ENCODE assay signal across 14 mouse cellular contexts in genomic region chr6:53449437-53450173, GRCm38 (mm10).
DNase-seq lines count a peak whose midpoint lies in the region; ATAC-seq and TF ChIP-seq lines count a peak whose summit lies in the region.
"Had no signal": no experiment of that assay in that cellular context is flagged by ENCODE, and none has a peak within 500 bp of the region (broad histone marks: within the 10 kb centered on the region; RNA-seq: fewer than 3 reads in every experiment).

No protein-coding gene starts in this region.

- no peak for TF ChIP-seq CTCF in liver, adult 2 months (IDR thresholded peaks at IDR 0.05; ENCODE audit: low read depth, low read length)

- WGBS in liver, adult 2 months = 38% methylated on average over 9 of the region's 9 CpGs
- WGBS in liver, embryonic 11.5 days = 64% methylated on average over 9 of the region's 9 CpGs
- 64% methylated on average over 9 of the region's 9 CpGs for WGBS in macrophage (ENCODE audit: missing documents)
- 60% methylated on average over 9 of the region's 9 CpGs for WGBS in hindbrain, embryonic 14.5 days

- H3K79me2 ChIP-seq in liver, adult 2 months (ENCODE audit: control insufficient read depth, insufficient read depth, low read length) = no peaks in the 10 kb centered on the region
- no peaks in the 10 kb centered on the region for H3K79me2 ChIP-seq in macrophage (ENCODE audit: inconsistent target)

- no peak for TF ChIP-seq POLR2A in liver, adult 2 months (IDR thresholded peaks at IDR 0.05; ENCODE audit: extremely low read depth, insufficient read depth, low read length)

- no peak overlapping the region for H3K4me3 ChIP-seq in liver, adult 2 months (ENCODE audit: insufficient read depth, low read depth, low read length)
- no peak overlapping the region for H3K4me3 ChIP-seq in liver, embryonic 11.5 days (ENCODE audit: low read depth, low read length)
- no peak overlapping the region for H3K4me3 ChIP-seq in macrophage (ENCODE audit: inconsistent target)
- H3K4me3 ChIP-seq in hindbrain, embryonic 14.5 days (replicated peaks; ENCODE audit: low read length) = no peak overlapping the region
- H3K4me3 ChIP-seq: erythroblast, embryonic 14.5 days had no signal

- no peaks in the 10 kb centered on the region for H3K4me1 ChIP-seq in liver, adult 2 months (ENCODE audit: control insufficient read depth, insufficient read depth, low read length)
- H3K4me1 ChIP-seq in liver, embryonic 11.5 days (replicated peaks; ENCODE audit: control insufficient read depth, insufficient read depth, low read length) = no peaks in the 10 kb centered on the region; the same call in 1 of the 2 replicates
- H3K4me1 ChIP-seq in hindbrain, embryonic 14.5 days (replicated peaks; ENCODE audit: control insufficient read depth, insufficient read depth, low read length) = 0 out of 2 replicates have a peak, but pooled peaks cover 6% of the 10 kb centered on the region

- H3K36me3 ChIP-seq in liver, adult 2 months (ENCODE audit: control insufficient read depth, insufficient read depth, low read length) = no peaks in the 10 kb centered on the region
- H3K36me3 ChIP-seq in liver, embryonic 11.5 days (ENCODE audit: control insufficient read depth, insufficient read depth, low read length) = no peaks in the 10 kb centered on the region
- H3K36me3 ChIP-seq in macrophage (ENCODE audit: inconsistent target) = no peaks in the 10 kb centered on the region
- H3K36me3 ChIP-seq in hindbrain, embryonic 14.5 days (replicated peaks; ENCODE audit: control insufficient read depth, insufficient read depth) = no peaks in the 10 kb centered on the region

- H3K4me2 ChIP-seq in liver, embryonic 11.5 days = no peak overlapping the region
- no peak overlapping the region for H3K4me2 ChIP-seq in hindbrain, embryonic 14.5 days (replicated peaks)

- no peak for ATAC-seq in liver, embryonic 11.5 days (replicated peaks; ENCODE audit: low FRiP score)
- ATAC-seq in hindbrain, embryonic 14.5 days (ENCODE audit: low FRiP score) = no peak
- ATAC-seq: activated CD4-positive, CD25-positive, alpha-beta regulatory T cell, adult 4 months had no signal

- DNase-seq in liver, adult 2 months (ENCODE audit: extremely low read depth, low read depth, low spot score) = peak; percentile 49
- no peak for DNase-seq in liver, embryonic 11.5 days (ENCODE audit: low spot score)
- peak; percentile 26 for DNase-seq in brain, adult 2 months (ENCODE audit: low read depth, low spot score)
- DNase-seq in kidney, postnatal 14 days = peak; percentile 45
- no peak for DNase-seq in natural killer cell, adult 2 months (ENCODE audit: low spot score in 2 of 2)
- DNase-seq in MN1 (ENCODE audit: low spot score) = no peak
- DNase-seq in hindbrain, embryonic 14.5 days (ENCODE audit: low spot score) = no peak
- DNase-seq: cerebellum, adult 9-10 months; gastrocnemius, postnatal 36 days; heart, postnatal 14 days had no signal

- no peak overlapping the region for H3K27ac ChIP-seq in liver, adult 2 months (replicated peaks; ENCODE audit: insufficient read depth, low read depth, low read length)
- no peak overlapping the region for H3K27ac ChIP-seq in liver, embryonic 11.5 days (ENCODE audit: low read depth, low read length)
- H3K27ac ChIP-seq in macrophage = peak overlapping the region; percentile 83
- H3K27ac ChIP-seq in hindbrain, embryonic 14.5 days = no peak overlapping the region
- H3K27ac ChIP-seq: liver, embryonic 14.5 days had no signal

- H3K9ac ChIP-seq in liver, adult 2 months (ENCODE audit: low read depth, low read length) = no peak overlapping the region
- H3K9ac ChIP-seq in liver, embryonic 11.5 days (ENCODE audit: low read depth, low read length) = no peak overlapping the region
- H3K9ac ChIP-seq in hindbrain, embryonic 14.5 days = no peak overlapping the region
- H3K9ac ChIP-seq: liver, embryonic 14.5 days had no signal

- peaks cover 13% of the 10 kb centered on the region; the same call in 1 of the 2 replicates for H3K27me3 ChIP-seq in liver, adult 2 months (ENCODE audit: control insufficient read depth, insufficient read depth, low read length)
- no peaks in the 10 kb centered on the region for H3K27me3 ChIP-seq in liver, embryonic 11.5 days (replicated peaks; ENCODE audit: control insufficient read depth, insufficient read depth, low read length)
- H3K27me3 ChIP-seq in hindbrain, embryonic 14.5 days (ENCODE audit: control insufficient read depth, insufficient read depth, low read length) = no peaks in the 10 kb centered on the region

- no peaks in the 10 kb centered on the region for H3K9me3 ChIP-seq in liver, embryonic 11.5 days (ENCODE audit: control insufficient read depth, low read length)
- no peaks in the 10 kb centered on the region for H3K9me3 ChIP-seq in hindbrain, embryonic 14.5 days (ENCODE audit: control insufficient read depth, low read length)

Comparison
In these comparisons a context has a peak if more than half of its experiments do, and no peak if none do; other contexts are left out.
1. DNase-seq: peak in liver, adult 2 months (single experiment), brain, adult 2 months (single experiment) and kidney, postnatal 14 days (single experiment); none in liver, embryonic 11.5 days (single experiment), natural killer cell, adult 2 months (0 of 2), MN1 (single experiment) and hindbrain, embryonic 14.5 days (single experiment).